In genomic region chr10:24973845-24974514, GRCm38 (mm10) we compare ENCODE assay signal across 17 mouse cellular contexts. TPM values are rescaled to one million over a fixed set of nuclear protein-coding genes. Genes with fewer than 3 reads are reported as not detected.
"Had no signal": no experiment of that assay in that cellular context is flagged by ENCODE, and none has a peak within 500 bp of the region (broad histone marks: within the 10 kb centered on the region; RNA-seq: fewer than 3 reads in every experiment).

No protein-coding gene starts in this region.

- H3K4me3 ChIP-seq: left cerebral cortex, adult 2 months; limb, embryonic 12.5 days; limb, embryonic 15.5 days; midbrain, embryonic 12.5 days had no signal

- H3K9me3 ChIP-seq: limb, embryonic 12.5 days; limb, embryonic 15.5 days; midbrain, embryonic 12.5 days had no signal

- H3K36me3 ChIP-seq: limb, embryonic 12.5 days; limb, embryonic 15.5 days; midbrain, embryonic 12.5 days had no signal

- ATAC-seq: liver, postnatal 0 days; lung, postnatal 0 days; midbrain, embryonic 16.5 days had no signal

- H3K4me2 ChIP-seq: limb, embryonic 12.5 days; limb, embryonic 15.5 days; liver, embryonic 11.5 days; lung, embryonic 14.5 days; midbrain, embryonic 12.5 days had no signal

- H3K27me3 ChIP-seq: limb, embryonic 12.5 days; limb, embryonic 15.5 days; midbrain, embryonic 12.5 days had no signal

- DNase-seq: kidney, adult 18-20 months; kidney, postnatal 36 days; layer of hippocampus, postnatal 36 days; liver, postnatal 0 days; lung, embryonic 14.5 days; thymus, adult 18-20 months; thymus, postnatal 36 days had no signal

- H3K9ac ChIP-seq: limb, embryonic 12.5 days; limb, embryonic 15.5 days; liver, embryonic 14.5 days; liver, postnatal 0 days; lung, embryonic 14.5 days; midbrain, embryonic 12.5 days had no signal

- H3K4me1 ChIP-seq: midbrain, embryonic 12.5 days had no signal

- H3K27ac ChIP-seq: left cerebral cortex, adult 2 months; liver, embryonic 14.5 days; macrophage; midbrain, embryonic 12.5 days had no signal

RNA-seq across cellular contexts. Expression of gene Arg1, which starts 46.7 kb away (rescaled TPM):
- polyA plus RNA-seq: macrophage; spleen, adult 2 months had no signal
